Mouse (Mus musculus): Measurements from ENCODE around the gene Fam198b. TPM values are rescaled to one million over a fixed set of nuclear protein-coding genes. Genes with fewer than 3 reads are reported as not detected.

The Fam198b gene
- polyA plus RNA-seq, 1 experiment from 2014 or later = 31.0 TPM

DNA sequence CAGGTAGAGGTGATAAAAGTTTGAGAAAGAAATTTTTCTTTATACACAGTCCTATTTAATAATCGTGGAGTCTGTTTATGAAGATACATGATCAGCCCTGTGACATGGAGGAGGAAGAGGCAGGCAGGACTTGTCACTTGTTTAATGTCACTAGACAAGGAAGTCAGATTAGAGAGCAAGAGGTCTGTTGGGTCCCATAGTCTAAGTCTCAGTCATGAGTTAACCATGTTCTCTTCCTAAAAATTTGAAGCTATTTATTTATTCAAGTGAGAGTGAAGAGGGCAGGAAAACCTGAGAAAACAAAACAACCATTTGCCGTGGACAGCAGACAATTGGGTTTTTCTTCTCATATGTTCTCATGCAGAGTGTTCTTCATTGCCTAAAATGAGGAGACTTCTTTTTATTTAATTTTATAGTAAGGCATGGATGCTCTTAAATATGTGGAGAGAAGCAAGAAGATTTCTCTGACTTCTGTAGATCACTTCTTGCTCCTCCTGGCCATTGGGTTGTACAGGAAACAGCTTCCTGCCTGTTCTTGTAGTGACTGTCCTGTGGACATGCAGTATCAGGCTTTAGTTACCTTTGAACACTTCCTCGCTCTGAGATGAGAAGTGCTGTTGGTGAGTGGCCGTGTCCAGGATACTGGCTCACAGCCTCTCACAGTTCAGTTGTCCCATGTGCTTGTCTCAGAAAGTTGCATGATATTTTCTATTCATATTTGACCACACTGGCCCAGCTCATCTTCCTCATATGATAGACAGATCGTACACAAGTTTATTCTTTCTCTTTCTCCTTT lies 22.1 kb downstream of the Fam198b start:
- Histone ChIP-seq H3K9ac (ENCODE audit: low read length) (no peak overlapping the region), H3K27me3 (ENCODE audit: control insufficient read depth, insufficient read depth, low read depth, low read length) (no peaks in the 10 kb centered on the region), H3K27ac (ENCODE audit: low read length) (peak overlapping the region; percentile 68), H3K4me3 (ENCODE audit: low read length) (no peak overlapping the region), H3K36me3 (ENCODE audit: control insufficient read depth, insufficient read depth, low read length) (no peaks in the 10 kb centered on the region), H3K4me2 (ENCODE audit: low read depth, low read length) (peak overlapping the region; percentile 4; the same call in 1 of the 2 replicates), H3K9me3 (ENCODE audit: control insufficient read depth, low read length) (no peaks in the 10 kb centered on the region), H3K4me1 (replicated peaks; ENCODE audit: control insufficient read depth, insufficient read depth, low read length) (peaks cover 16% of the 10 kb centered on the region)
- ATAC-seq (ENCODE audit: low read depth) = no peak
- 52% methylated on average over 5 of the region's 5 CpGs for WGBS

DNA sequence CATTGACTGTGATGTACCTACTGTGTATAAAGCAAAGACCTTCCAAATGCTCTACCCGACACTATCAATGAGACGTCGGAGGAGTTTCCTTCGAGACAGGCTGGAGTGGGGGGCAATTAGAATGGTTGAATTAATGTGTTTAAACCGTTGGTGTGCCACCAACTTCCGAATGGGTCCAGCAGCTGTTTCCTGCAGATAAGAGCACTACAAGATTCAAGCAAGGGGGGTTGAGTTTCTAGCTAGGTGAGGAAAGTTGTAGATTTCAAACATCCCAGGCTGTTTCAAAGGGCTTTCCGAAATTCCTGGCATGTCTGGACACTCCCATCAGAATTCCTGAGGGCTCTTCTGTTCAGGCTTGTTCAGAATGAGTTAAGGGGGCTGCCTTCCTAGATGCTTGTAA lies 22.9 kb downstream of the Fam198b start:
- H3K36me3 ChIP-seq (ENCODE audit: control insufficient read depth, insufficient read depth, low read length) = no peaks in the 10 kb centered on the region
- no peak overlapping the region for H3K4me3 ChIP-seq (ENCODE audit: low read length)
- no peaks in the 10 kb centered on the region for H3K9me3 ChIP-seq (ENCODE audit: control insufficient read depth, low read length)
- H3K4me2 ChIP-seq (ENCODE audit: low read depth, low read length) = peak overlapping the region; percentile 4; the same call in 1 of the 2 replicates
- WGBS = 20% methylated on average over 7 of the region's 7 CpGs
- ATAC-seq (ENCODE audit: low read depth) = peak; percentile 75
- H3K4me1 ChIP-seq (replicated peaks; ENCODE audit: control insufficient read depth, insufficient read depth, low read length) = peaks cover 16% of the 10 kb centered on the region
- peak overlapping the region; percentile 68 for H3K27ac ChIP-seq (ENCODE audit: low read length)
- H3K9ac ChIP-seq (ENCODE audit: low read length) = no peak overlapping the region
- no peaks in the 10 kb centered on the region for H3K27me3 ChIP-seq (ENCODE audit: control insufficient read depth, insufficient read depth, low read depth, low read length)

DNA sequence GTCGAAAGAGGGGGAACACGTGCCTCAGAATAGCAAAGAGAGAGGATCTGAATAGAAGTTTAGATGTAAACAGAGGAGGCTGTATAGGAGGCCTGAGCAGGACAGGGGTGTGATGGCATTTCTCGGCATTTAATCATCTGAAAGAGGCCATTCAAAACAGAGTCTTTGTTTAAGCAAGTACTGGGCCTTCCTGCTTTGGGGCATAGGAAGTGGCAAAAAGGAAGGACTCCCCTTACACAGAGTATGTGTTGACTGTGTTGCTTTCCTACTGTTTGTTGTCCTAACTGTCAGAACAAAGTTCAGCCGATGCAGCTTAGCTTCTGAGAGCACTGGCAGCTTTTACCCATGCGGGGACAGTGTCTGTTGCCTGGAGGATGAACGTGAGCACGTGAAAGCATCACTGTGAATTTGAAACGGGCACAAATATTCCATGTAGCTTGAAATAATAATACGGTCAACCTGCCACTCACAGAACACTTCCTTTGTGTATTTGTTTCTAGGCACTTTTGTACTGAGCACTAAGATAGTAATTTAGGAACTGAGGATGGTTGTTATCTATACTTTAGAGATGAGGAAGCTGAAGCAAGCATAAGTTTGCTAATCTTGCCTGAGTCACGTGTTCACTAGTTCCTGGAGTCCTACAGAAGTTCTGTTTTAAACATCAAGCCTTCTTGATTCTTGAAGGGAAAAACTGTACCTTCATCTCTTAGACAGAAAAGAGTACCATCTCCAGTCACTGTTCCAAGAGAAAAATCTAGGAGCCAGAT lies 26.2 kb downstream of the Fam198b start:
- no peaks in the 10 kb centered on the region for H3K9me3 ChIP-seq (ENCODE audit: control insufficient read depth, low read length)
- no peak overlapping the region for H3K27ac ChIP-seq (ENCODE audit: low read length)
- no peak overlapping the region for H3K4me3 ChIP-seq (ENCODE audit: low read length)
- peak; percentile 26; the same call in 1 of the 2 replicates for ATAC-seq (ENCODE audit: low read depth)
- WGBS = 54% methylated on average over 10 of the region's 10 CpGs
- H3K27me3 ChIP-seq (ENCODE audit: control insufficient read depth, insufficient read depth, low read depth, low read length) = no peaks in the 10 kb centered on the region
- H3K36me3 ChIP-seq (ENCODE audit: control insufficient read depth, insufficient read depth, low read length) = no peaks in the 10 kb centered on the region
- H3K9ac ChIP-seq (ENCODE audit: low read length) = no peak overlapping the region
- H3K4me1 ChIP-seq (replicated peaks; ENCODE audit: control insufficient read depth, insufficient read depth, low read length) = peaks cover 10% of the 10 kb centered on the region
- no peak overlapping the region for H3K4me2 ChIP-seq (ENCODE audit: low read depth, low read length)

DNA sequence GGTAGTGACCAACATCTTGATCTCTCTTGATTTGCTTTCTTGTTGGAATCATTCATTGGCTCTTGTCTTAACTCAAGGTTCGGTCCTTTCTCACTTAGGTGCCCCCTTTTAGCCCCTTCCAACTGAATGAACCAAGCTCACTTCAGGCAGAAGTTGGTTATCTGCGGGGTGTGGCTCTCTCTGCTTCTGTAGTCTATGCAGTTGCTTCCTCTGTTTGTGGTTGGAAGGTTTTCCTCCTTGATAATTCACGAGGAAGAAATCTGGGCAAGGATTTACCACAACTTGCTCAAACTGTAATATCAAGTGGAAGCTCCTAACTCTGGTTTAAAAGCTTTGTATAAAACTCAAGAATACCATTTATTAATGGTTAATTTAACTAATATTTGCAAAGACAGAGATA lies 26.8 kb downstream of the Fam198b start:
- no peaks in the 10 kb centered on the region for H3K9me3 ChIP-seq (ENCODE audit: control insufficient read depth, low read length)
- no peak overlapping the region for H3K27ac ChIP-seq (ENCODE audit: low read length)
- ATAC-seq (ENCODE audit: low read depth) = no peak
- no peak overlapping the region for H3K9ac ChIP-seq (ENCODE audit: low read length)
- peaks cover 10% of the 10 kb centered on the region for H3K4me1 ChIP-seq (replicated peaks; ENCODE audit: control insufficient read depth, insufficient read depth, low read length)
- no peak overlapping the region for H3K4me3 ChIP-seq (ENCODE audit: low read length)
- H3K27me3 ChIP-seq (ENCODE audit: control insufficient read depth, insufficient read depth, low read depth, low read length) = no peaks in the 10 kb centered on the region
- 72% methylated on average over 3 of the region's 3 CpGs for WGBS
- no peaks in the 10 kb centered on the region for H3K36me3 ChIP-seq (ENCODE audit: control insufficient read depth, insufficient read depth, low read length)
- H3K4me2 ChIP-seq (ENCODE audit: low read depth, low read length) = no peak overlapping the region

DNA sequence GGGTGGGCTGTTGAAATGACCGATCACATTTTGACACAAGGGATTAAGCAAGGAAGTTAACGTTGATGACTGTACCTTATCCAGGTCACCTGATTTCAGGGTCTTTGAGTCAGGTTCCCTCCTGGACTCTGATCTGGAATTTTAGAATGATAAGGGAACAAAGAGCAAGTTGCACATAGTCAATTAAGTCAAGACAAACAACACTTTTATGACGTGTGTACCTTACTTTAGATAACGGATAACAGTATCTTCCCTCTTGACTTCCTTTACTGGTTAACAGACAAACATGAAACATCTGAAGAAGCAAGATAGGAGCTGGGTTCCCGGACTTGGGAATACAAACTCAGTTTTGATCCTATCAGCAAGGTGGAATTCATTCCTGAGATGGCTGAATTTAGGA lies 29.7 kb downstream of the Fam198b start:
- 53% methylated on average over 5 of the region's 5 CpGs for WGBS
- Histone ChIP-seq H3K4me1 (replicated peaks; ENCODE audit: control insufficient read depth, insufficient read depth, low read length) (no peaks in the 10 kb centered on the region; the same call in 1 of the 2 replicates), H3K27me3 (ENCODE audit: control insufficient read depth, insufficient read depth, low read depth, low read length) (no peaks in the 10 kb centered on the region), H3K9ac (ENCODE audit: low read length) (no peak overlapping the region), H3K4me2 (ENCODE audit: low read depth, low read length) (no peak overlapping the region), H3K9me3 (ENCODE audit: control insufficient read depth, low read length) (no peaks in the 10 kb centered on the region), H3K4me3 (ENCODE audit: low read length) (no peak overlapping the region), H3K36me3 (ENCODE audit: control insufficient read depth, insufficient read depth, low read length) (no peaks in the 10 kb centered on the region), H3K27ac (ENCODE audit: low read length) (no peak overlapping the region)
- ATAC-seq (ENCODE audit: low read depth) = no peak

DNA sequence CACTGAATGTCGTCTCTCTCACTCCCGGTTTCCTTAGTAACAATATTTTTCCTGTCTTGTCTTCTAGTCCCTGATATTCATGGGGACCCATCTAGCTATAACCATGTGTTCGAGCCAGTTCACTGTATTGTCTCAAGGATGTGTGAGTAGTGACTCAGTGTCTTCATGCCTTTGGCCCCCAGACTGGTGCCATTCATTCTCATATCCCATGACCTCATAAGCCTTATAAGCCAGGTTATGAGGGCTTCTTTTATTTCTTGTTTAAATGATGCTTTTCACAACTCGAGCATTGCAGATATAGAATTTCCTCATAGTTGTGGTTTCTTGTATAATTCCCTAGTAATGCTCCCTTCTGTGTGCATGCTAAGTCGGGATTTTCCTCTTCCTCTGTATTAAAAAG lies 31.9 kb downstream of the Fam198b start:
- Histone ChIP-seq H3K4me3 (ENCODE audit: low read length) (no peak overlapping the region), H3K4me2 (ENCODE audit: low read depth, low read length) (no peak overlapping the region), H3K27ac (ENCODE audit: low read length) (no peak overlapping the region), H3K27me3 (ENCODE audit: control insufficient read depth, insufficient read depth, low read depth, low read length) (no peaks in the 10 kb centered on the region), H3K9me3 (ENCODE audit: control insufficient read depth, low read length) (no peaks in the 10 kb centered on the region), H3K36me3 (ENCODE audit: control insufficient read depth, insufficient read depth, low read length) (no peaks in the 10 kb centered on the region), H3K9ac (ENCODE audit: low read length) (no peak overlapping the region), H3K4me1 (replicated peaks; ENCODE audit: control insufficient read depth, insufficient read depth, low read length) (no peaks in the 10 kb centered on the region; the same call in 1 of the 2 replicates)
- WGBS = 81% methylated on average over 5 of the region's 5 CpGs
- ATAC-seq (ENCODE audit: low read depth) = no peak

DNA sequence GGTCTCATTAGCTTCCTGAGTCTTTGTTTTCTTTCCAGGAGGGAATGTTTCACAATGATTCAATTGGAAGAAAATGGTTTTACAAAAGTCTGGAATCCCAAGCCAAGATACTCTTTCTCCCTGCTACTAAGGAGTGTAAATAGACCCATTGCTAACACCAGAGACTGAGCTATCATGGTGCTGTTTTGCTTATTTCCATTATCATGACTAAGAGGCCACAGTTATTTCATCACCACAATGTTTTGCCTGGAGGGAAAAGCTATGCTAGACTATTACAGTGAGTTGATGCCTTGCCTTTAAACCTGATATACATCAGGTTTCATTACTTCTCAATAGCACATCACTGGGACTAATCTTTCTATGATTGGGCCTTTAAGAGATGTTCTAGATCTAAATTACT lies 34.4 kb downstream of the Fam198b start:
- Histone ChIP-seq H3K4me1 (replicated peaks; ENCODE audit: control insufficient read depth, insufficient read depth, low read length) (no peaks in the 10 kb centered on the region), H3K27ac (ENCODE audit: low read length) (no peak overlapping the region)

DNA sequence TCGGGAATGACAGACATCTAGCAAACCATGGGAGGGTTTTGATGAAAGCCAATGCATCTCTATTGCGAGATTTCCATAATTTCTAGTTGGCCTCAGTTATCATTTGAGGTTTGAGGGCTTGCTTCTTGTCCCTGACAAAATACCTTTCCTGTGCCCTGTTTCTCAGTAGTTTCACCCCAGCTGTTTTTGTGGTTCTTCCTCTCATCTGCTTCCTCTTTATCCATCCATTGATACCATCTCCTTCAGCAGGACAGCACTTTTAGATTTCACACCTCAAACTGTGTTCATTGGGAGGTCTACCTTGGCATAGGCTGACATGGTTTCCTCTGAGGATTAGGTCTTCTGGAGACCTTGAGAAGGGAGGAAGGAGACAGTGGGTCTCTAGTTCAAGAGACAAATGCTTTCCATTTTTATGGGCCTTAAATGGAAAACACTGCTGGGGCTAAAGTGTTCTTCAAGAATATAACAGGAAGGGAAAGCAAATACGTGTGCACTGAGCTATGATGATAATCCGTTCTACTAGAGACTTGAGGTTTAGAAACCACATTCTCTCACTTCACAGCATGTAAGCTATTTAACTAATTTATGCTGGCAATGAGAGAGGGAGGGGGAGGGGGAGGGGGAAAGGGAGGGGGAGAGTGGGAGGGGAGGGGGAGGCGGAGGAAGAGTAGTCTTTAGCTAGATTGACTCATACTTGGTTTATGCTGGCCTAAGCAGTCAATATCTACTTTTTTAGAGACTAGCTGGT lies 41.8 kb downstream of the Fam198b start:
- no peak overlapping the region for H3K4me2 ChIP-seq (ENCODE audit: low read depth, low read length)
- H3K9ac ChIP-seq (ENCODE audit: low read length) = no peak overlapping the region
- no peaks in the 10 kb centered on the region for H3K36me3 ChIP-seq (ENCODE audit: control insufficient read depth, insufficient read depth, low read length)
- ATAC-seq (ENCODE audit: low read depth) = no peak
- no peak overlapping the region; the same call in 1 of the 2 replicates for H3K27ac ChIP-seq (ENCODE audit: low read length)
- 71% methylated on average over 5 of the region's 5 CpGs for WGBS
- no peak overlapping the region for H3K4me3 ChIP-seq (ENCODE audit: low read length)
- H3K9me3 ChIP-seq (ENCODE audit: control insufficient read depth, low read length) = no peaks in the 10 kb centered on the region
- H3K4me1 ChIP-seq (replicated peaks; ENCODE audit: control insufficient read depth, insufficient read depth, low read length) = peaks cover 3% of the 10 kb centered on the region
- H3K27me3 ChIP-seq (ENCODE audit: control insufficient read depth, insufficient read depth, low read depth, low read length) = no peaks in the 10 kb centered on the region

More for the DNA sequence above, 34.4 kb downstream of the Fam198b start:
- Histone ChIP-seq H3K4me2 (ENCODE audit: low read depth, low read length) (no peak overlapping the region), H3K27me3 (ENCODE audit: control insufficient read depth, insufficient read depth, low read depth, low read length) (no peaks in the 10 kb centered on the region), H3K9me3 (ENCODE audit: control insufficient read depth, low read length) (no peaks in the 10 kb centered on the region), H3K4me3 (ENCODE audit: low read length) (no peak overlapping the region), H3K36me3 (ENCODE audit: control insufficient read depth, insufficient read depth, low read length) (no peaks in the 10 kb centered on the region), H3K9ac (ENCODE audit: low read length) (no peak overlapping the region)
- ATAC-seq (ENCODE audit: low read depth) = no peak

DNA sequence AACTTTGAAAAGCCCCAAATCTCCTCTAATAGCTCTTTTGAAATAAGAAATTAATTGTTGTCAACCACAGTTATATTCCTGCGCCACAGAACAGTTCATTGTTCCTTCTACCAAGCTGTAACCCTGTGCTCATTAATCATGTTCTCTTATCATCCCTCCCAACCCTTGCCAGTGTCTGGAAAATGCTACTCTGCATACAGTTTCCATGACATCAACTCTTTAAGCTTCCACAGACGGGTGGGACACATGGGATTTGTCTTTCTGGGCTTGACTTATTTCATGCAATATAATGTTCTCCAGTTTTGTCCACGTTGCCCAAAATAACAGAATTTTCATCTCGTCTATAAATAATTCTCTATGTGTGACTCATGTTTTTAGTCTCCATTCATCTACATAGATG lies 42.7 kb downstream of the Fam198b start:
- no peak overlapping the region for H3K9ac ChIP-seq (ENCODE audit: low read length)
- ATAC-seq (ENCODE audit: low read depth) = peak; percentile 43; the same call in 1 of the 2 replicates
- WGBS = 59% methylated on average over 4 of the region's 4 CpGs
- H3K27ac ChIP-seq (ENCODE audit: low read length) = no peak overlapping the region
- H3K27me3 ChIP-seq (ENCODE audit: control insufficient read depth, insufficient read depth, low read depth, low read length) = no peaks in the 10 kb centered on the region
- peaks cover 3% of the 10 kb centered on the region for H3K4me1 ChIP-seq (replicated peaks; ENCODE audit: control insufficient read depth, insufficient read depth, low read length)
- no peak overlapping the region for H3K4me2 ChIP-seq (ENCODE audit: low read depth, low read length)
- no peaks in the 10 kb centered on the region for H3K9me3 ChIP-seq (ENCODE audit: control insufficient read depth, low read length)
- H3K4me3 ChIP-seq (ENCODE audit: low read length) = no peak overlapping the region
- no peaks in the 10 kb centered on the region for H3K36me3 ChIP-seq (ENCODE audit: control insufficient read depth, insufficient read depth, low read length)
